Mouse (Mus musculus) olfactory bulb, adult 2 months (tissue): Measurements from ENCODE around the gene Slc38a4.

Experiments used
- CTCF ChIP-seq: fragments of 200-500 bp; IDR thresholded peaks from 2 replicates; pipeline ENCODE4 v1.5.1; 2012; ENCODE audit warnings: low read depth, mild to moderate bottlenecking, low read length, moderate library complexity; ENCODE audit not compliant: insufficient read depth
- POLR2A ChIP-seq: fragments of 200-500 bp; IDR thresholded peaks from 2 replicates; pipeline ENCODE4 v1.6.1; 2012; ENCODE audit warnings: mild to moderate bottlenecking, low read depth, low read length, moderate library complexity; ENCODE audit not compliant: insufficient read depth

- TF ChIP-seq POLR2A (no peak), CTCF (no peak)
Observed at GRCm38 (mm10) chr15:96985618-96986017, 70.1 kb downstream of the Slc38a4 start.
